Mouse (Mus musculus): Measurements from ENCODE around the gene Jkamp. TPM values are rescaled to one million over a fixed set of nuclear protein-coding genes. Genes with fewer than 3 reads are reported as not detected.
A peak's percentile ranks its signal among the peaks of the same experiment; 100 is the strongest.

The Jkamp gene
- polyA plus RNA-seq, 1 experiment from 2014 or later = 54.9 TPM

DNA sequence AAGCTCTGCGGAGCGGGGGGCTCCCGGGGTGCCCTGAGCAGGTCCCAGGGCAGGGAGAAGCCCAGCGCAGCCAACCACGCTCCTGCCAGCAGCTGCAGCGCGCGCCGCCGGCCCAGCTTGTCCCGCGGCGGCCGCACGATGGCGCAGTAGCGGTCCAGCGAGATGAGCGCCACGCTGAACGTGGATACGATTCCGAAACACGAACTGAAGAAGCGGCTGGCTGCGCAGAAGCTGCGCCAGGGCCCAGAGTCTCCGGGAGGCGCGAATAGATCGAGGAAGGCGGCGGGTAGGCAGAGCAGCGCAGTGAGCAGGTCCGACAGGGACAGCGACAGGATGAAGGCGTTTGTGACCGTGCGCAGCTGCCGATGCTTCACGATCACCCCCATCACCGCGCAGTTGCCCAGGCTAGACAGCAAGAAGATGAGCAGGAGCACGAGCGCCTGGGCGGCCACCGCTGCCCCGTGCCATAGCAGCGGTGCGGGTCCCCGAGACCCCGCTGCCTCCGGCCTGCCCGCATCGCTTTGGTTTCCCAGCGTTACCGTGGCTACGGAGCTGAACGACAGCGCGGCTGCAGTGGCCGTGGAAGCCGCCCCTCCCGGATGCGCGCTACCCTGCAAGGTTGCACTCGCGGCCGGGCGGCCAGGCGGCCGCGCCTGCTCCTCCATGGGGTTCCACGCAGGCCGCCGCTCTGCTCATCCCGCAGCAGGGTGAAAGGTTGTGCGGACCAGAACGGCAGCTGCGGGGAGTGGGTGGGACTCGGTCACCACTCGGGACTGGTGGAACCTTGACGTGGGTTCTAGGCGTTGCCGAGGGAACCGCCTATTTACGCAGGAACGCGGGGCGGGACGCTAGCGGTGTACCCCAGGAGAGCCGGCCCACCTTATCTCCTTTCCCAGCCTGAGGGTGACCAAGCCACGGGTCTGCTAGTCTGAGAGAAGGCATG lies 14.8 kb upstream of the Jkamp start, which contains the start of gene Gpr135:
TSS of gene Gpr135 (minus strand) at position 799 of the 943 bp plus-strand sequence.
- no peaks in the 10 kb centered on the region for H3K9me3 ChIP-seq (ENCODE audit: low read depth, low read length)

DNA sequence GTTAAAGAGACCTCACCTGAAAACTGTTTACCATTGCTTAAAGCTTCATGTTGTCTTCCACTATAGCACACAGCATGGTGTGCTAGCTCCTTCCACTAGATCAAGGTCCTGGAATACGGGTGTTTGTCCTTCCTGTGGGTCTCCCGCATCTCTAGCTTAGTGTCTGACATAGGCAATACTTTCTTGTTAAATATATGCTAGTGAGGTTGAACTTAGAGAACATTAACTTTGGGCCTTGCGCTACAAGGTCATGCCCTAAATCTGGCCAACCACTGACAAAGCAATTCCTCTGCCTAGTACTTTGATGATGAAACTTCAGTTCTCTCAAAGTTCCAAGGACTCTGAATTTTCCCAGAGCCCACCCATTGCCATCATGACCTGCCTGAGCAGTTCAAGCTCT lies 7.1 kb upstream of the Jkamp start:
- TF ChIP-seq CTCF (IDR thresholded peaks at IDR 0.05; ENCODE audit: low read depth) = no peak
- no peaks in the 10 kb centered on the region for H3K27me3 ChIP-seq (ENCODE audit: insufficient read depth, low read length)
- no peaks in the 10 kb centered on the region for H3K9me3 ChIP-seq (ENCODE audit: low read depth, low read length)
- no peak for DNase-seq
- no peak for ATAC-seq (ENCODE audit: insufficient read depth)
- no peaks in the 10 kb centered on the region for H3K4me1 ChIP-seq (ENCODE audit: insufficient read depth)
- H3K4me3 ChIP-seq (ENCODE audit: low read depth, low read length) = no peak overlapping the region
- no peak overlapping the region for H3K9ac ChIP-seq
- H3K36me3 ChIP-seq (ENCODE audit: insufficient read depth) = peaks cover 8% of the 10 kb centered on the region; the same call in 1 of the 2 replicates
- no peak overlapping the region for H3K27ac ChIP-seq (ENCODE audit: low read depth)
- 84% methylated on average over 3 of the region's 3 CpGs for WGBS
- H3K4me2 ChIP-seq = no peak overlapping the region

More for the DNA sequence above, 14.8 kb upstream of the Jkamp start, which contains the start of gene Gpr135:
- WGBS = under 1% methylated on average over 94 of the region's 94 CpGs
- peaks cover 20% of the 10 kb centered on the region for H3K27me3 ChIP-seq (ENCODE audit: insufficient read depth, low read length)
- H3K4me1 ChIP-seq (ENCODE audit: insufficient read depth) = 0 out of 2 replicates have a peak, but pooled peaks cover 5% of the 10 kb centered on the region
- DNase-seq = peak; percentile 93
- H3K4me2 ChIP-seq = peak within 1 kb of the TSS; percentile 99
- H3K9ac ChIP-seq = peak within 1 kb of the TSS; percentile 53
- H3K4me3 ChIP-seq (ENCODE audit: low read depth, low read length) = peak within 1 kb of the TSS; percentile 62
- peaks cover 2% of the 10 kb centered on the region; the same call in 1 of the 2 replicates for H3K36me3 ChIP-seq (ENCODE audit: insufficient read depth)
- peak; percentile 89 for ATAC-seq (ENCODE audit: insufficient read depth)
- TF ChIP-seq CTCF (IDR thresholded peaks at IDR 0.05; ENCODE audit: low read depth) = peak; percentile 69
- no peak within 1 kb of the TSS for H3K27ac ChIP-seq (ENCODE audit: low read depth)

- no peak for TF ChIP-seq CTCF (IDR thresholded peaks at IDR 0.05; ENCODE audit: low read depth)
- no peak overlapping the region for H3K27ac ChIP-seq (ENCODE audit: low read depth)
- no peaks in the 10 kb centered on the region for H3K9me3 ChIP-seq (ENCODE audit: low read depth, low read length)
- no peak overlapping the region for H3K4me3 ChIP-seq (ENCODE audit: low read depth, low read length)
- no peaks in the 10 kb centered on the region for H3K4me1 ChIP-seq (ENCODE audit: insufficient read depth)
- 62% methylated on average over 3 of the region's 3 CpGs for WGBS
- ATAC-seq (ENCODE audit: insufficient read depth) (no peak), DNase-seq (no peak)
- H3K9ac ChIP-seq = no peak overlapping the region
- peak overlapping the region; percentile 43 for H3K4me2 ChIP-seq
- no peaks in the 10 kb centered on the region for H3K27me3 ChIP-seq (ENCODE audit: insufficient read depth, low read length)
- peaks cover 2% of the 10 kb centered on the region; the same call in 1 of the 2 replicates for H3K36me3 ChIP-seq (ENCODE audit: insufficient read depth)
Observed at GRCm38 (mm10) chr12:72081961-72082360, 3.4 kb upstream of the Jkamp start.

- no peaks in the 10 kb centered on the region for H3K36me3 ChIP-seq (ENCODE audit: insufficient read depth)
- no peaks in the 10 kb centered on the region for H3K9me3 ChIP-seq (ENCODE audit: low read depth, low read length)
- no peak overlapping the region for H3K4me3 ChIP-seq (ENCODE audit: low read depth, low read length)
- no peak for ATAC-seq (ENCODE audit: insufficient read depth)
- no peak overlapping the region for H3K27ac ChIP-seq (ENCODE audit: low read depth)
- H3K9ac ChIP-seq = no peak overlapping the region
- TF ChIP-seq CTCF (IDR thresholded peaks at IDR 0.05; ENCODE audit: low read depth) = no peak
- 15% methylated on average over 18 of the region's 18 CpGs for WGBS
- DNase-seq = peak; percentile 47
- no peaks in the 10 kb centered on the region for H3K27me3 ChIP-seq (ENCODE audit: insufficient read depth, low read length)
- H3K4me1 ChIP-seq (ENCODE audit: insufficient read depth) = peaks cover 2% of the 10 kb centered on the region; the same call in 1 of the 2 replicates
- peak overlapping the region; percentile 43 for H3K4me2 ChIP-seq
Observed at GRCm38 (mm10) chr12:72082370-72082769, 3.0 kb upstream of the Jkamp start.

DNA sequence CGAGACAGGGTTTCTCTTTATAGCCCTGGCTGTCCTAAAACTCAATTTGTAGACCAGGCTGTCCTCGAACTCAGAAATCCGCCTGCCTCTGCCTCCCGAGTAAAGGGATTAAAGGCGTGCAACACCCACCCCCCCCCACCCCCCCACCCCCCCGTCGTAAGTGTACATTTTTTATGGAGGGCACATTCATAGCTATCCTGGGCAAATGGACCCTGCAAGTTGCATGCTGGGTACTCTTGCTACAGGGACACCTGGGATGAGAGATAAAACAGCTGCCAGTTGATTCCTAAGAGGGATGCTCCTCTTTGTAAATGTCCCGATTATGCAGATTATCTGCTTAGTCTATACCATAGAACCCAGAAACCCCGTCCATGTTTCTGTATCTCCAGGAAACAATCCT lies 2.1 kb upstream of the Jkamp start:
- Histone ChIP-seq H3K9me3 (ENCODE audit: low read depth, low read length) (no peaks in the 10 kb centered on the region), H3K27me3 (ENCODE audit: insufficient read depth, low read length) (no peaks in the 10 kb centered on the region), H3K27ac (ENCODE audit: low read depth) (no peak overlapping the region), H3K4me2 (peak overlapping the region; percentile 43; the same call in 1 of the 2 replicates), H3K4me1 (ENCODE audit: insufficient read depth) (peaks cover 5% of the 10 kb centered on the region), H3K36me3 (ENCODE audit: insufficient read depth) (no peaks in the 10 kb centered on the region), H3K4me3 (ENCODE audit: low read depth, low read length) (no peak overlapping the region), H3K9ac (no peak overlapping the region)
- ATAC-seq (ENCODE audit: insufficient read depth) = no peak
- no peak for TF ChIP-seq CTCF (IDR thresholded peaks at IDR 0.05; ENCODE audit: low read depth)
- DNase-seq = peak; percentile 6
- WGBS = 80% methylated on average over 9 of the region's 9 CpGs

GRCm38 (mm10) chr12:72084261-72085023 lies 947 bp upstream of the Jkamp start:
- no peaks in the 10 kb centered on the region for H3K27me3 ChIP-seq (ENCODE audit: insufficient read depth, low read length)
- H3K4me1 ChIP-seq (ENCODE audit: insufficient read depth) = peaks cover 5% of the 10 kb centered on the region
- H3K36me3 ChIP-seq (ENCODE audit: insufficient read depth) = no peaks in the 10 kb centered on the region
- ATAC-seq (ENCODE audit: insufficient read depth) = peak; percentile 14; the same call in 1 of the 2 replicates
- peak overlapping the region; percentile 77 for H3K9ac ChIP-seq
- H3K4me3 ChIP-seq (ENCODE audit: low read depth, low read length) = peak overlapping the region; percentile 64
- DNase-seq = peak; percentile 72
- 2% methylated on average over 46 of the region's 46 CpGs for WGBS
- H3K9me3 ChIP-seq (ENCODE audit: low read depth, low read length) = no peaks in the 10 kb centered on the region
- H3K4me2 ChIP-seq = peak overlapping the region; percentile 89
- TF ChIP-seq CTCF (IDR thresholded peaks at IDR 0.05; ENCODE audit: low read depth) = no peak
- peak overlapping the region; percentile 88 for H3K27ac ChIP-seq (ENCODE audit: low read depth)

All from lung, embryonic 14.5 days (tissue).